ENCODE assay signal across 8 mouse cellular contexts in genomic region chrX:151016938-151017877, GRCm38 (mm10). TPM values are rescaled to one million over a fixed set of nuclear protein-coding genes. Genes with fewer than 3 reads are reported as not detected.
DNase-seq lines count a peak whose midpoint lies in the region; ATAC-seq and TF ChIP-seq lines count a peak whose summit lies in the region.

Gene Gnl3l, minus strand, starts transcription at chrX:151017322.

- peak; percentile 99 for ATAC-seq in heart, embryonic 15.5 days (replicated peaks; ENCODE audit: insufficient number of reproducible peaks, insufficient read depth, low FRiP score, low read depth)
- ATAC-seq in liver, embryonic 14.5 days (ENCODE audit: insufficient read depth), result peak; percentile 95
- peak; percentile 96 for ATAC-seq in neural tube, embryonic 11.5 days (ENCODE audit: insufficient read depth, low FRiP score, low TSS enrichment)
- peak; percentile 99 for ATAC-seq in stomach, postnatal 0 days (ENCODE audit: low FRiP score, low TSS enrichment)

- H3K4me3 ChIP-seq in forebrain, embryonic 10.5 days, result peak within 1 kb of the TSS; percentile 55
- H3K4me3 ChIP-seq in heart, embryonic 15.5 days, result peak within 1 kb of the TSS; percentile 59
- peak within 1 kb of the TSS; percentile 59 to 95 for H3K4me3 ChIP-seq in liver, embryonic 14.5 days (ENCODE audit: insufficient read depth in 1 of 2, low read depth in 2 of 2, low read length in 2 of 2)
- peak within 1 kb of the TSS; percentile 39 for H3K4me3 ChIP-seq in neural tube, embryonic 11.5 days (ENCODE audit: low read depth, low read length)
- peak within 1 kb of the TSS; percentile 43 for H3K4me3 ChIP-seq in stomach, postnatal 0 days (ENCODE audit: low read depth, low read length)

- peak; percentile 79 to 84 for DNase-seq in CD8-positive naive resting alpha-beta T cell, adult 2 months (ENCODE audit: low read depth in 2 of 2, low spot score in 2 of 2)
- peak; percentile 70 for DNase-seq in c-Kit-positive CD71-negative TER-119-negative erythroid progenitor cells, embryonic 14.5 days (ENCODE audit: low read depth)
- peak; percentile 85 for DNase-seq in forebrain, embryonic 10.5 days (ENCODE audit: extremely low spot score, low spot score)
- peak; percentile 90 to 93 for DNase-seq in kidney, postnatal 25 days
- DNase-seq in liver, embryonic 14.5 days (ENCODE audit: low read depth in 3 of 3, low spot score in 3 of 3), result peak; percentile 77 to 81 (median 78)
- DNase-seq in neural tube, embryonic 11.5 days (ENCODE audit: low spot score), result peak; percentile 92
- DNase-seq in stomach, postnatal 0 days (ENCODE audit: low spot score), result peak; percentile 85

- peak within 1 kb of the TSS; percentile 41 for H3K9ac ChIP-seq in heart, embryonic 15.5 days
- peak within 1 kb of the TSS; percentile 54 for H3K9ac ChIP-seq in liver, embryonic 14.5 days (replicated peaks)
- H3K9ac ChIP-seq in neural tube, embryonic 11.5 days (ENCODE audit: low read length), result peak within 1 kb of the TSS; percentile 53
- H3K9ac ChIP-seq in stomach, postnatal 0 days (ENCODE audit: low read length), result peak within 1 kb of the TSS; percentile 59

- peaks cover 23% of the 10 kb centered on the region for H3K36me3 ChIP-seq in forebrain, embryonic 10.5 days (replicated peaks)
- peaks cover 4% of the 10 kb centered on the region; the same call in 1 of the 2 replicates for H3K36me3 ChIP-seq in heart, embryonic 15.5 days
- H3K36me3 ChIP-seq in liver, embryonic 14.5 days (replicated peaks; ENCODE audit: control insufficient read depth, insufficient read depth, low read depth), result no peaks in the 10 kb centered on the region
- H3K36me3 ChIP-seq in neural tube, embryonic 11.5 days (ENCODE audit: control insufficient read depth, insufficient read depth, low read length), result no peaks in the 10 kb centered on the region
- H3K36me3 ChIP-seq in stomach, postnatal 0 days (ENCODE audit: control insufficient read depth, insufficient read depth, low read length), result no peaks in the 10 kb centered on the region

- peaks cover 14% of the 10 kb centered on the region for H3K4me1 ChIP-seq in forebrain, embryonic 10.5 days
- peaks cover 5% of the 10 kb centered on the region; the same call in 1 of the 2 replicates for H3K4me1 ChIP-seq in heart, embryonic 15.5 days (replicated peaks)
- H3K4me1 ChIP-seq in liver, embryonic 14.5 days (replicated peaks; ENCODE audit: control insufficient read depth in 2 of 2, insufficient read depth in 2 of 2, low read length in 1 of 2), result peaks cover 2 to 14% of the 10 kb centered on the region in 2 experiments; a peak in 1 of 4 replicates
- peaks cover 3% of the 10 kb centered on the region; the same call in 1 of the 2 replicates for H3K4me1 ChIP-seq in neural tube, embryonic 11.5 days (ENCODE audit: control insufficient read depth, insufficient read depth, low read length)
- no peaks in the 10 kb centered on the region for H3K4me1 ChIP-seq in stomach, postnatal 0 days (replicated peaks; ENCODE audit: control insufficient read depth, insufficient read depth)

- H3K27me3 ChIP-seq in forebrain, embryonic 10.5 days (ENCODE audit: poor library complexity, severe bottlenecking), result peaks cover 20% of the 10 kb centered on the region; the same call in 1 of the 2 replicates
- H3K27me3 ChIP-seq in heart, embryonic 15.5 days, result no peaks in the 10 kb centered on the region
- no peaks in the 10 kb centered on the region for H3K27me3 ChIP-seq in liver, embryonic 14.5 days (ENCODE audit: control insufficient read depth, insufficient read depth, low read length)
- no peaks in the 10 kb centered on the region for H3K27me3 ChIP-seq in neural tube, embryonic 11.5 days (ENCODE audit: control insufficient read depth, insufficient read depth, low read length)
- H3K27me3 ChIP-seq in stomach, postnatal 0 days (ENCODE audit: control insufficient read depth, insufficient read depth, low read length), result no peaks in the 10 kb centered on the region

- H3K27ac ChIP-seq in forebrain, embryonic 10.5 days, result peak within 1 kb of the TSS; percentile 88
- peak within 1 kb of the TSS; percentile 77 for H3K27ac ChIP-seq in heart, embryonic 15.5 days
- H3K27ac ChIP-seq in liver, embryonic 14.5 days, result no peak within 1 kb of the TSS; the same call in 1 of the 2 replicates
- H3K27ac ChIP-seq in neural tube, embryonic 11.5 days (ENCODE audit: low read depth, low read length), result no peak within 1 kb of the TSS
- peak within 1 kb of the TSS; percentile 45 for H3K27ac ChIP-seq in stomach, postnatal 0 days (replicated peaks)

- TF ChIP-seq EP300 in liver, embryonic 14.5 days (IDR thresholded peaks at IDR 0.05; ENCODE audit: low read depth), result no peak
- no peak for TF ChIP-seq EP300 in stomach, postnatal 0 days (optimal IDR thresholded peaks at IDR 0.05)

- peak; percentile 76 for TF ChIP-seq CTCF in liver, embryonic 14.5 days (IDR thresholded peaks at IDR 0.05; ENCODE audit: low read depth)
- TF ChIP-seq CTCF in stomach, postnatal 0 days (IDR thresholded peaks at IDR 0.05; ENCODE audit: low read depth), result peak; percentile 69

- 17% methylated on average over 43 of the region's 43 CpGs for WGBS in forebrain, embryonic 10.5 days
- WGBS in heart, embryonic 15.5 days, result 15% methylated on average over 43 of the region's 43 CpGs
- 21% methylated on average over 42 of the region's 43 CpGs for WGBS in liver, embryonic 14.5 days (ENCODE audit: insufficient replicate concordance)
- whole genome bisulfite sequencing in neural tube, embryonic 11.5 days, result 29% methylated on average over 42 of the region's 43 CpGs
- WGBS in stomach, postnatal 0 days, result 13% methylated on average over 41 of the region's 43 CpGs

- peak within 1 kb of the TSS; percentile 63 for H3K4me2 ChIP-seq in heart, embryonic 15.5 days
- H3K4me2 ChIP-seq in liver, embryonic 14.5 days (ENCODE audit: low read depth), result peak within 1 kb of the TSS; percentile 71
- peak within 1 kb of the TSS; percentile 49 for H3K4me2 ChIP-seq in neural tube, embryonic 11.5 days (ENCODE audit: low read depth)
- H3K4me2 ChIP-seq in stomach, postnatal 0 days (replicated peaks; ENCODE audit: low read depth), result peak within 1 kb of the TSS; percentile 51

- H3K9me3 ChIP-seq in forebrain, embryonic 10.5 days, result no peaks in the 10 kb centered on the region
- H3K9me3 ChIP-seq in heart, embryonic 15.5 days (replicated peaks), result no peaks in the 10 kb centered on the region
- no peaks in the 10 kb centered on the region for H3K9me3 ChIP-seq in liver, embryonic 14.5 days (ENCODE audit: control insufficient read depth, low read length)
- no peaks in the 10 kb centered on the region for H3K9me3 ChIP-seq in neural tube, embryonic 11.5 days (ENCODE audit: control insufficient read depth, low read length)
- H3K9me3 ChIP-seq in stomach, postnatal 0 days (ENCODE audit: control insufficient read depth, low read length), result no peaks in the 10 kb centered on the region

RNA-seq across cellular contexts. Expression of gene Gnl3l, which starts in this region (rescaled TPM):
- 41.8 and 44.3 TPM in 2 replicates for polyA plus RNA-seq in forebrain, embryonic 10.5 days (2016; fragmentation: Nextera tagmentation; extraction: Ambion mirVana)
- 18.9 and 21.7 TPM in 2 replicates for polyA plus RNA-seq in heart, embryonic 15.5 days (2015; fragmentation: Nextera tagmentation; extraction: Ambion mirVana)
- 4.2 and 5.4 TPM in 2 replicates for polyA plus RNA-seq in liver, embryonic 14.5 days (2012; rRNA removed)
- polyA plus RNA-seq in liver, embryonic 14.5 days (2014; fragmentation: Nextera tagmentation; extraction: Ambion mirVana), result 10.3 and 11.6 TPM in 2 replicates
- 44.3 and 49.8 TPM in 2 replicates for polyA plus RNA-seq in neural tube, embryonic 11.5 days (2014; fragmentation: Nextera tagmentation; extraction: Ambion mirVana)
- polyA plus RNA-seq in stomach, postnatal 0 days (2015; fragmentation: Nextera tagmentation; extraction: Ambion mirVana), result 13.0 and 15.2 TPM in 2 replicates

Comparison
In these comparisons a context has a peak if more than half of its experiments do, and no peak if none do; other contexts are left out.
1. H3K27ac ChIP-seq: peak in forebrain, embryonic 10.5 days (single experiment), heart, embryonic 15.5 days (single experiment) and stomach, postnatal 0 days (single experiment); none in liver, embryonic 14.5 days (single experiment) and neural tube, embryonic 11.5 days (single experiment).
2. Peak in every context shown above with its lines, with median percentiles within 50 percentile points of each other: DNase-seq, H3K4me3 ChIP-seq, ATAC-seq, H3K4me2 ChIP-seq and H3K9ac ChIP-seq.